Mouse (Mus musculus) liver, embryonic 12.5 days (tissue): ENCODE data around the gene Mrtfa. TPM values are rescaled to one million over a fixed set of nuclear protein-coding genes. Genes with fewer than 3 reads are reported as not detected.

ENCODE experiments used
- ATAC-seq: fragments of 200-750 bp; cut with Nextera tagmentation; 2 replicates; pipeline ENCODE4 v1.8.0; 2017; ENCODE audit warnings: moderate number of reproducible peaks, mild to moderate bottlenecking, moderate library complexity
- H3K27ac ChIP-seq: fragments of 300-500 bp; sonication (generic); 2 replicates; pipeline ENCODE4 v1.5.1; 2016; ENCODE audit warnings: mild to moderate bottlenecking
- H3K27me3 ChIP-seq: fragments of 300-500 bp; sonication (generic); replicated peaks from 2 replicates; pipeline ENCODE4 v1.6.1; 2016; ENCODE audit warnings: mild to moderate bottlenecking, moderate library complexity
- H3K36me3 ChIP-seq: fragments of 300-500 bp; sonication (generic); 2 replicates; pipeline ENCODE4 v1.6.1; 2016; ENCODE audit warnings: mild to moderate bottlenecking, moderate library complexity
- H3K4me1 ChIP-seq: fragments of 300-500 bp; sonication (generic); 2 replicates; pipeline ENCODE4 v1.6.1; 2016
- H3K4me2 ChIP-seq: fragments of 300-500 bp; sonication (generic); 2 replicates; pipeline ENCODE4 v1.6.1; 2016; ENCODE audit warnings: mild to moderate bottlenecking, moderate library complexity
- H3K4me3 ChIP-seq: fragments of 300-500 bp; sonication (generic); 2 replicates; pipeline ENCODE4 v1.5.1; 2016; ENCODE audit warnings: mild to moderate bottlenecking, moderate library complexity
- H3K9ac ChIP-seq: fragments of 300-500 bp; sonication (generic); 2 replicates; pipeline ENCODE4 v1.6.1; 2016; ENCODE audit warnings: mild to moderate bottlenecking, moderate library complexity
- H3K9me3 ChIP-seq: fragments of 300-500 bp; sonication (generic); replicated peaks from 2 replicates; pipeline ENCODE4 v1.6.1; 2016; ENCODE audit warnings: mild to moderate bottlenecking, moderate library complexity
- WGBS: fragments of 180-500 bp; shearing (Covaris S2); methylation state at CpG from one replicate; pipeline ENCODE4 v1.1.7; 2016; ENCODE audit not compliant: insufficient replicate concordance; 5-methylcytosine and 5-hydroxymethylcytosine counted together
- polyA plus RNA-seq: library from polyadenylated mRNA; unstranded; fragments of >200 nt; fragmentation: Nextera tagmentation; extraction: Ambion mirVana; gene quantifications from 2 replicates; pipeline ENCODE4 v1.2.1, GENCODE M21; 2016

Gene Mrtfa
- polyA plus RNA-seq, 1 experiment from 2014 or later: 8.7 TPM

DNA sequence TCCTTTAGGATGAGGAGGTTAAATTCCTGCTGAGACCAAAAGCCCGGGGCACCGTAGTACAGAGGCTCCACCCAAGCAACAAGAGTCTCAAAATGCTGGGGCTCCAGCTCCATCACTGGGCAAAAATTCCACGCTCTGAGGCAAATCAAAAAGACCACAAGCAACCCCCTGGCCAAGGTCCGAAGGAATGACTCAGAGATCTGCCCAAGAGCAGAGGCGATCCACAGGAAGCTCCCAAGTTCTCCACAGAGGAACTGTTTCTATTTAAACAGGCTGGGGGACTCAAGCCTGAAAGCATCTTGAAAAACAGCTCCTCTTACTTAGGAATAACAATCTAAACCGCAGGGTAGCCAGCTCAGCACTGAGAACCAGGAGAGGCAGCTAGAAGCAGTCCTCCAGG lies 53.3 kb downstream of the Mrtfa start:
- peaks cover 8% of the 10 kb centered on the region for H3K4me1 ChIP-seq
- no peak overlapping the region for H3K4me2 ChIP-seq
- no peak overlapping the region for H3K9ac ChIP-seq
- no peaks in the 10 kb centered on the region for H3K27me3 ChIP-seq
- H3K4me3 ChIP-seq: no peak overlapping the region
- 36% methylated on average over 6 of the region's 6 CpGs for WGBS
- H3K9me3 ChIP-seq: no peaks in the 10 kb centered on the region
- ATAC-seq: no peak
- no peak overlapping the region for H3K27ac ChIP-seq
- H3K36me3 ChIP-seq: no peaks in the 10 kb centered on the region

DNA sequence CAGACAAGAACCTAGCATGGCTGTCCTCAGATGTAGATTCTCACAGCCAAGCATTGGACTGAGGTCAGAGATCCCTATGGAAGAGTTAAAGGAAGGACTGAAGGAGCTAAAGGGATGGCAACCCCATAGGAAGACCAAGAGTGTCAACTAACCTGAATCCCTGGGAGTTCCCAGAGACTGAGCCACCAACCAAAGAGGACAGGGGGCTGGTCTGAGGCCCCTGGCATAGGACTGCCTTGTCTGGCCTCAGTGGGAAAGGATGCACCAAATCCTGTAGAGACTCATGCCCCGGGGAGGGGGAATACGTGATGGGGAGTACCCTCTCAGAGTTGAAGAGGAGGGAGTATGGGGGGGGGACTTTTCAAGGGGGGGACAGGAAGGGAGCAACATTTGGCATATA lies 56.8 kb downstream of the Mrtfa start:
- no peak for ATAC-seq
- Histone ChIP-seq H3K4me2 (no peak overlapping the region), H3K27ac (no peak overlapping the region), H3K4me3 (no peak overlapping the region), H3K9ac (no peak overlapping the region), H3K27me3 (no peaks in the 10 kb centered on the region), H3K9me3 (no peaks in the 10 kb centered on the region), H3K36me3 (no peaks in the 10 kb centered on the region), H3K4me1 (0 out of 2 replicates have a peak, but pooled peaks cover 4% of the 10 kb centered on the region)
- WGBS: 77% methylated on average over 2 of the region's 2 CpGs

- H3K4me3 ChIP-seq: no peak overlapping the region
- H3K27ac ChIP-seq: no peak overlapping the region
- no peak overlapping the region for H3K4me2 ChIP-seq
- H3K9ac ChIP-seq: no peak overlapping the region
- 72% methylated on average over 5 of the region's 5 CpGs for WGBS
- no peak for ATAC-seq
- no peaks in the 10 kb centered on the region for H3K9me3 ChIP-seq
- H3K4me1 ChIP-seq: 0 out of 2 replicates have a peak, but pooled peaks cover 4% of the 10 kb centered on the region
- H3K27me3 ChIP-seq: no peaks in the 10 kb centered on the region
- H3K36me3 ChIP-seq: no peaks in the 10 kb centered on the region
Observed at GRCm38 (mm10) chr15:81131152-81131551, 59.4 kb downstream of the Mrtfa start.

DNA sequence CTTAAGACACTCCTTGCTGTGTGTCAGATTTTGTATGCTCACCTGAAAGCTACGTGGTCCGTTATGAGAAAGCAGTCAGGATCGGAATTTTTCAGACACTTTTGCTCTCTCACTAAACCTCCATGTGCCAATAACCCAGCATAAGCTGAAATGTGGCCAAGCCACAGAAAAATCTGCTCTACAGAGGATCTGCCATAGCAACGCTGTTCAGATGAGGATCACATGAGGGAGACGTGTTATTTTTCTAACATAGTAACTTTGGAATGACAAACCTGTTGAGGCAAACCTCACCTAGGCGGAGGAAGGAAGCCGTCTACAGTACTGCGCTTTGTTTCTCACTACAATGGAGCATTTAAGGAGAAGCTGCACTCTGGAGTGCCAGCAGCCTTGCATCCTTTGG lies 60.6 kb downstream of the Mrtfa start:
- no peak for ATAC-seq
- 79% methylated on average over 8 of the region's 8 CpGs for WGBS
- no peaks in the 10 kb centered on the region for H3K9me3 ChIP-seq

GRCm38 (mm10) chr15:81128155-81128838 lies 62.3 kb downstream of the Mrtfa start:
- WGBS: 68% methylated on average over 5 of the region's 5 CpGs
- no peak overlapping the region for H3K4me2 ChIP-seq
- H3K36me3 ChIP-seq: no peaks in the 10 kb centered on the region
- no peak overlapping the region for H3K27ac ChIP-seq
- no peak for ATAC-seq
- no peaks in the 10 kb centered on the region for H3K27me3 ChIP-seq
- 0 out of 2 replicates have a peak, but pooled peaks cover 4% of the 10 kb centered on the region for H3K4me1 ChIP-seq
- H3K9ac ChIP-seq: no peak overlapping the region
- H3K4me3 ChIP-seq: no peak overlapping the region
- H3K9me3 ChIP-seq: no peaks in the 10 kb centered on the region

More for the DNA sequence above, 60.6 kb downstream of the Mrtfa start:
- H3K36me3 ChIP-seq: no peaks in the 10 kb centered on the region
- H3K4me1 ChIP-seq: 0 out of 2 replicates have a peak, but pooled peaks cover 4% of the 10 kb centered on the region
- no peak overlapping the region for H3K4me2 ChIP-seq
- no peak overlapping the region for H3K27ac ChIP-seq
- no peaks in the 10 kb centered on the region for H3K27me3 ChIP-seq
- H3K4me3 ChIP-seq: no peak overlapping the region
- no peak overlapping the region for H3K9ac ChIP-seq

- Histone ChIP-seq H3K36me3 (no peaks in the 10 kb centered on the region), H3K4me1 (no peaks in the 10 kb centered on the region), H3K4me3 (no peak overlapping the region), H3K9me3 (no peaks in the 10 kb centered on the region), H3K9ac (no peak overlapping the region), H3K27ac (no peak overlapping the region), H3K27me3 (no peaks in the 10 kb centered on the region), H3K4me2 (no peak overlapping the region)
- WGBS: 81% methylated on average over 2 of the region's 2 CpGs
- no peak for ATAC-seq
Observed at GRCm38 (mm10) chr15:81124282-81124681, 66.3 kb downstream of the Mrtfa start.

- Histone ChIP-seq H3K9ac (no peak overlapping the region), H3K9me3 (no peaks in the 10 kb centered on the region), H3K4me3 (no peak overlapping the region), H3K4me1 (no peaks in the 10 kb centered on the region), H3K27me3 (no peaks in the 10 kb centered on the region), H3K4me2 (no peak overlapping the region), H3K27ac (no peak overlapping the region), H3K36me3 (no peaks in the 10 kb centered on the region)
- ATAC-seq: no peak
- 68% methylated on average over 5 of the region's 5 CpGs for WGBS
Observed at GRCm38 (mm10) chr15:81123122-81123521, 67.4 kb downstream of the Mrtfa start.

GRCm38 (mm10) chr15:81122535-81122934 lies 68.0 kb downstream of the Mrtfa start:
- Histone ChIP-seq H3K27ac (no peak overlapping the region), H3K4me3 (no peak overlapping the region), H3K4me2 (no peak overlapping the region), H3K9me3 (no peaks in the 10 kb centered on the region), H3K9ac (no peak overlapping the region), H3K36me3 (no peaks in the 10 kb centered on the region), H3K4me1 (no peaks in the 10 kb centered on the region), H3K27me3 (no peaks in the 10 kb centered on the region)
- 66% methylated on average over 3 of the region's 4 CpGs for WGBS
- no peak for ATAC-seq

DNA sequence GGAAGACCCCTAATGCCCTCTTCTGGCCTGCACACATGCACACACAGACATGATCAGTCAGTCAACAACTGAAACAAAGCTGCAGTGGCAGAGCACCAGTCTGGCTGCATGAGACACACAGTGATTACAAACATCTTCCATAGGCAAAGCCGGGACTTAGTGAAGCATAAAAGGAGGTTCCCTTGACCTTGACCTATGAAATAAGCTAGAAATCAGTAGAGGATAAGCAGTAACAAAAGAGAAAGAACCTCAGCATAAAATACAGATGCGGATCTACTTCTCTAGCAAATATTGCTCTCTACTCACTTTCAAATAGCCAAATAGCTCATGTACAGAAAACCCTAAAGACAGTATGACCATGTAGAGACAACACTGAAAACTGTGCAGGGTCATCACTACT lies 68.5 kb downstream of the Mrtfa start:
- ATAC-seq: no peak
- WGBS: 78% methylated on average over 2 of the region's 2 CpGs
- H3K36me3 ChIP-seq: no peaks in the 10 kb centered on the region
- H3K4me1 ChIP-seq: no peaks in the 10 kb centered on the region
- H3K27ac ChIP-seq: no peak overlapping the region
- H3K9me3 ChIP-seq: no peaks in the 10 kb centered on the region
- no peak overlapping the region for H3K9ac ChIP-seq
- no peak overlapping the region for H3K4me2 ChIP-seq
- H3K4me3 ChIP-seq: no peak overlapping the region
- H3K27me3 ChIP-seq: no peaks in the 10 kb centered on the region

GRCm38 (mm10) chr15:81120946-81121345 lies 69.6 kb downstream of the Mrtfa start:
- Histone ChIP-seq H3K27me3 (no peaks in the 10 kb centered on the region), H3K4me1 (no peaks in the 10 kb centered on the region), H3K36me3 (no peaks in the 10 kb centered on the region), H3K9me3 (no peaks in the 10 kb centered on the region), H3K4me2 (no peak overlapping the region), H3K27ac (no peak overlapping the region), H3K4me3 (no peak overlapping the region), H3K9ac (no peak overlapping the region)
- WGBS: 75% methylated on average over 7 of the region's 7 CpGs
- no peak for ATAC-seq

GRCm38 (mm10) chr15:81120140-81120539 lies 70.4 kb downstream of the Mrtfa start:
- Histone ChIP-seq H3K27ac (no peak overlapping the region), H3K36me3 (no peaks in the 10 kb centered on the region), H3K4me3 (no peak overlapping the region), H3K4me1 (no peaks in the 10 kb centered on the region), H3K4me2 (no peak overlapping the region), H3K27me3 (no peaks in the 10 kb centered on the region), H3K9ac (no peak overlapping the region), H3K9me3 (no peaks in the 10 kb centered on the region)
- ATAC-seq: no peak
- 63% methylated on average over 6 of the region's 6 CpGs for WGBS

DNA sequence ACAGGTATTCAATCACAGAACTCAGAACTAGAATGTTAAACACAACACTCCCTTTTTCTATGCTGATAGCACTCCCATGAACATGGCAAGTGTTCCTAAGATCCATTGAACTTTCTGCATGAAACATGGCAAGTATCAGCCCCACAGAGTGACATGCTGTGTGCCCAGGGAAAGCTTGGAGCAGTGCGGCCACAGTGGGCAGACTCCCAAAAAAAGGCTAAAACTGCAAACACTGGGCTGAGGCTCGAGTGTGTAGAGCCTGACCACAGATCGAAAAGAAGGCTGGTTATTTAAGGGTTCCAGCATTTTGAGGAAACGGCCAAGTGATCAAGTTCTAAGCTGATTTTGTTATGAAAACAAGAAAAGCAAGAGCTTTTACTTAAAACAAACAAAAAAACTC lies 72.3 kb downstream of the Mrtfa start:
- Histone ChIP-seq H3K4me2 (no peak overlapping the region), H3K27me3 (no peaks in the 10 kb centered on the region)

GRCm38 (mm10) chr15:81112589-81112988 lies 78.0 kb downstream of the Mrtfa start:
- Histone ChIP-seq H3K36me3 (no peaks in the 10 kb centered on the region), H3K9ac (no peak overlapping the region), H3K4me2 (no peak overlapping the region), H3K27ac (no peak overlapping the region), H3K27me3 (no peaks in the 10 kb centered on the region), H3K9me3 (no peaks in the 10 kb centered on the region), H3K4me1 (peaks cover 4% of the 10 kb centered on the region; the same call in 1 of the 2 replicates), H3K4me3 (no peak overlapping the region)
- ATAC-seq: no peak
- WGBS: 37% methylated on average over 6 of the region's 6 CpGs

More for the DNA sequence above, 72.3 kb downstream of the Mrtfa start:
- no peak for ATAC-seq
- no peaks in the 10 kb centered on the region; the same call in 1 of the 2 replicates for H3K4me1 ChIP-seq
- no peak overlapping the region for H3K9ac ChIP-seq
- WGBS: 63% methylated on average over 4 of the region's 4 CpGs
- no peaks in the 10 kb centered on the region for H3K36me3 ChIP-seq
- no peak overlapping the region for H3K27ac ChIP-seq
- no peak overlapping the region for H3K4me3 ChIP-seq
- H3K9me3 ChIP-seq: no peaks in the 10 kb centered on the region
